Mouse (Mus musculus) embryonic facial prominence, embryonic 15.5 days (tissue): ENCODE results near the gene Atp8a2. TPM values are rescaled to one million over a fixed set of nuclear protein-coding genes. Genes with fewer than 3 reads are reported as not detected.
"Not testable (repeated sequence)": the region's sequence is repeated elsewhere in the genome, so short reads cannot be mapped to it uniquely, and the experiment has no call there.

ENCODE experiments used
- ATAC-seq: fragments of 200-750 bp; cut with Nextera tagmentation; 2 replicates; pipeline ENCODE4 v1.8.0; 2017; ENCODE audit warnings: low read depth, moderate TSS enrichment; ENCODE audit not compliant: insufficient number of reproducible peaks, low FRiP score, low TSS enrichment
- H3K27ac ChIP-seq: fragments of 300-500 bp; sonication (generic); replicated peaks from 2 replicates; pipeline ENCODE4 v1.5.1; 2015; ENCODE audit warnings: mild to moderate bottlenecking, inconsistent platforms
- H3K27me3 ChIP-seq: fragments of 300-500 bp; sonication (generic); 2 replicates; pipeline ENCODE4 v1.6.1; 2015; ENCODE audit warnings: inconsistent platforms
- H3K36me3 ChIP-seq: fragments of 300-500 bp; sonication (generic); 2 replicates; pipeline ENCODE4 v1.6.1; 2015; ENCODE audit warnings: mild to moderate bottlenecking, inconsistent platforms
- H3K4me1 ChIP-seq: fragments of 300-500 bp; sonication (generic); 2 replicates; pipeline ENCODE4 v1.6.1; 2015; ENCODE audit warnings: inconsistent platforms
- H3K4me2 ChIP-seq: fragments of 300-500 bp; sonication (generic); replicated peaks from 2 replicates; pipeline ENCODE4 v1.6.1; 2015; ENCODE audit warnings: mild to moderate bottlenecking, inconsistent platforms
- H3K4me3 ChIP-seq: fragments of 300-500 bp; sonication (generic); replicated peaks from 2 replicates; pipeline ENCODE4 v1.5.1; 2015; ENCODE audit warnings: mild to moderate bottlenecking, inconsistent platforms
- H3K9ac ChIP-seq: fragments of 300-500 bp; sonication (generic); 2 replicates; pipeline ENCODE4 v1.6.1; 2015; ENCODE audit warnings: inconsistent platforms
- H3K9me3 ChIP-seq: fragments of 300-500 bp; sonication (generic); replicated peaks from 2 replicates; pipeline ENCODE4 v1.6.1; 2016; ENCODE audit warnings: inconsistent platforms
- WGBS: fragments of 180-500 bp; shearing (Covaris S2); methylation state at CpG from one replicate; pipeline ENCODE4 v1.1.7; 2015; 5-methylcytosine and 5-hydroxymethylcytosine counted together
- polyA plus RNA-seq: library from polyadenylated mRNA; unstranded; fragments of >200 nt; fragmentation: Nextera tagmentation; extraction: Ambion mirVana; gene quantifications from 2 replicates; pipeline ENCODE4 v1.2.1, GENCODE M21; 2015

Gene Atp8a2
- polyA plus RNA-seq, 1 experiment from 2014 or later: 3.2 TPM

DNA sequence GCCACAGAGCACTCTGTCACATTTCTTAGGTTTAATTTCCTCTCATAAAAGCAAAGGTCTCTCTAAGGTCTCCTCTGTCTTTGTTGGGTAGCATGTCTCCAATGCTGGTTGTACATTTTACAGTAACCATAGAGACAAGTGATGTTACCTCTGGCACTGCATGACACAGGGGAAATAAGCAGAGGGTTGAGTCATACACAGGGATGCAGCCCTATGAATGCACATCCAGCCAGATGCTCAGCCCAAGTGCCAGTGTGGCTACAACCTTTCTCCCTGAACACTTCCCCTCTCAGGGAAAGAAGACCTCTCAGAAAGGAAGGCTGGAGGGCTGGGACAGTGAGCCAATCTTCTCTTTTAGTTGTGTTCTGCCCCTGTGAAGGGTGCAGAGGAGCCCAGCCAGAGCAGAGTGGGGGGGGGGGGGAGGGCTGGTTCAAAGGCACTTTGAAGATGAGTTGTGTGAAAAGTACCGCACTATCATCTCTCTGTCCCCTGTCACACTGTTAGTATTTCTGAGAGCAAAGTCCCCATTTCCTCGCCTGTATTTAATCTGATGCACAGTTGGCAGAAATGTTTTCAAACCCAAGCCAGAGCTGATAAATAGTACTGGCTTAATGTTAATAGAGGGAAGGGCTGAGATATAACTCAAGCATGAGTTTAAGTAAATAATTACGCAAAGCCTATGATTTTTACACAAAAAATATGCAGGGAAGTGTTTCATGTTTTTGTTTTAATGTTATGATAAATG is 467.5 kb downstream of the Atp8a2 start:
- Histone ChIP-seq H3K27ac (no peak overlapping the region), H3K36me3 (no peaks in the 10 kb centered on the region), H3K4me3 (no peak overlapping the region), H3K9me3 (no peaks in the 10 kb centered on the region), H3K9ac (no peak overlapping the region), H3K4me1 (no peaks in the 10 kb centered on the region), H3K4me2 (no peak overlapping the region), H3K27me3 (no peaks in the 10 kb centered on the region)
- no peak for ATAC-seq
- WGBS: 57% methylated on average over 3 of the region's 3 CpGs

DNA sequence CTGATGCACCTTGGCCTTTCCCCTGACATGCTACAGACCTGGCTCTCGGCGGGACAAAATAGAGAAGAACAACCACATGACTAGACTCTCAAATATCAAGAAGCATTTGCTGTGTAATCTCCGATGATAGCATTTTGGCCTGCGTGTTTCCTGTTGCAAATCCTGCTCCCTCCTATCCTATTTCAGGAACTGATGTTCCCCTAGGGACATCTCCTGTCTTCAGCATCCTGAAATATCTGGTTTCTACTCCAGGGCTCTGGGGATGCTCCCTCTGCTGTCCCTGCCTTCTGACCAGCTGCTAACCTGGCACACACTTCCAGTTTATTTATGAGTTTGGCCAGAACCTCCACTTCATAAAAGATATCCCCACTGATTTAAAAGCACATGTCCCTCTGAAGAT is 470.0 kb downstream of the Atp8a2 start:
- no peak overlapping the region for H3K4me2 ChIP-seq
- no peaks in the 10 kb centered on the region for H3K27me3 ChIP-seq
- no peak overlapping the region for H3K27ac ChIP-seq
- WGBS: 52% methylated on average over 4 of the region's 4 CpGs
- no peaks in the 10 kb centered on the region for H3K36me3 ChIP-seq
- H3K9ac ChIP-seq: no peak overlapping the region
- no peak for ATAC-seq
- H3K4me1 ChIP-seq: 0 out of 2 replicates have a peak, but pooled peaks cover 3% of the 10 kb centered on the region
- no peak overlapping the region for H3K4me3 ChIP-seq
- H3K9me3 ChIP-seq: no peaks in the 10 kb centered on the region

DNA sequence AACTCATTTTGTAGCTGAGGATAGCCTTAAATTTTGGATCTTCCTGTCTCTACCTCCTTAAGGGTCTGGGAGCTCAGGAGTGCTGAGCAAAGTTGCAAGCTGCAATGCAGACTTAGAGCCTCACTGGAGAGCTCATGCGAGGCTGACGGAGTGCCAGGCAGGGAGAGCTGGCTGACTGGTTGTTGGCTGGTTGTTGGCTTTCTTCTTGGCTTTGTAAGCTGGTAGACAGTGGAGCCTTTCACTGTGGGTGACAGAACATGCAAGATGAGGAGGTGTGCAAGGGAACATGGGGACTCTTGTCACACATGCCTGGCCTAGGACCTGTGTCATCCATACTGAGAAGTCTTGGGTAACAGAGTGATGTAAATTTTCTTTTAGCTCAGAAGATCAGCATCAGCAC is 473.8 kb downstream of the Atp8a2 start:
- Histone ChIP-seq H3K9ac (no peak overlapping the region), H3K9me3 (no peaks in the 10 kb centered on the region), H3K4me2 (no peak overlapping the region), H3K36me3 (no peaks in the 10 kb centered on the region), H3K4me1 (peaks cover 12% of the 10 kb centered on the region; the same call in 1 of the 2 replicates), H3K27ac (no peak overlapping the region), H3K4me3 (no peak overlapping the region), H3K27me3 (no peaks in the 10 kb centered on the region)
- 85% methylated on average over 2 of the region's 2 CpGs for WGBS
- no peak for ATAC-seq

DNA sequence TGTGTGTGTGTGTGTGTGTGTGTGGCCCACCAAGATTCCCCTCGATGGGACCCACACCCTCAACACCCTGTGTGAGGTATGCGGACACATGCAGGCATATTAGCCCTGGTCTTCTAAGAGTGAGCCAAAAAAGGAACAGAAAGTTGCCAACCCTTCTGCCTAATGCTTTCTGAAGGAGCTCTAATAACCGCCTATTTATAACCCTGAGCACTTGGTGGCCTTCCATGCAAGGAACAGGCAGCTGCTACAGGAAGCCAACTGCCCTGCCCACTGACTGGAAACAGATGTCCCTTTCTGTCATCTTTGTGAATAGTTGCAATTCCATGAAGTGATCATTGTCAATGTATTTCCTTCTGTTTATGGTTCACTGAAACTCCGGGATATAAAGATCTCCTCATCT is 475.0 kb downstream of the Atp8a2 start:
- Histone ChIP-seq H3K27ac (peak overlapping the region; percentile 12; the same call in 1 of the 2 replicates), H3K9me3 (no peaks in the 10 kb centered on the region), H3K4me1 (peaks cover 12% of the 10 kb centered on the region; the same call in 1 of the 2 replicates), H3K27me3 (no peaks in the 10 kb centered on the region), H3K9ac (no peak overlapping the region), H3K36me3 (no peaks in the 10 kb centered on the region), H3K4me3 (no peak overlapping the region), H3K4me2 (no peak overlapping the region)
- WGBS: 38% methylated on average over 4 of the region's 4 CpGs
- peak; percentile 75 for ATAC-seq

DNA sequence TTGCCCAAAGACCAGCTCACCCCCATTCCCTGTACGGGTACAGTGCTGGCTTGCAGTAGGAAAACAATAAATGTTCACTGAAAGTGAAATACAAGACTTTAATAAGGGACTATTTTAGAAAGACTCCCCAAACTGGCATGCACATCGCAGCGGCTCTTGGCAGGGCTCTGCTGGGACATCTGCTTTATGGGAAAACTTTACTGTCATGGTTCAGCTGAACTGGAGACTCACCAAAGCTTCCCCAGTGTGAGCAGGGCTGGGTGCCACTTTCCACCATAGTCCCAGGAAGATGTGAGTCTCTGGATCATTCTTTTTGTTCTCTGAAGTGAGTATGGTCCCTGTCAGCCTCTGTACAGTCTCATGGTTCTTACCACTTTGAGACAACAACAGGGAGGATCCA is 475.6 kb downstream of the Atp8a2 start:
- Histone ChIP-seq H3K9me3 (no peaks in the 10 kb centered on the region), H3K36me3 (no peaks in the 10 kb centered on the region), H3K27ac (peak overlapping the region; percentile 12; the same call in 1 of the 2 replicates), H3K4me3 (no peak overlapping the region), H3K9ac (no peak overlapping the region), H3K4me2 (no peak overlapping the region), H3K27me3 (no peaks in the 10 kb centered on the region), H3K4me1 (peaks cover 12% of the 10 kb centered on the region; the same call in 1 of the 2 replicates)
- ATAC-seq: no peak; the same call in 1 of the 2 replicates
- 58% methylated on average over 3 of the region's 3 CpGs for WGBS

DNA sequence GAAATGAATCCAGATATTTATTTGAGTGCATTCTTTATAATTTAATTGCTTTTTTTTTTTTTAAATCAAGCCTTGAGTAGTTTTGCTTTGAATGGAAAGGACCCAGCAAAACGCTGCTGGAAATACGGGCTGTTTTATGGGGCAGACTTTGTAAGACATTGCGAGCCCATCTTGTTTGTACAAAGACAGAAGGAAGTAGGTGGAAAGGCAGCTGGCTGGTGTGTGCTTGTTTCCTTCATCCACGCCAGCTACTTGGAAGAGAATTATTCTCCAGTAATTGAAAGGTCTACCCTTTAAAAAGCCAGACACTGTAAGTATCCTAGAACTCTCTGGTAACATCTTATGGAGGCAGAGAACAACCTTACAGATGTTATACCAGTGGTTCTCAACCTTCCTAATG is 476.6 kb downstream of the Atp8a2 start:
- no peak overlapping the region for H3K9ac ChIP-seq
- 89% methylated on average over 4 of the region's 4 CpGs for WGBS

DNA sequence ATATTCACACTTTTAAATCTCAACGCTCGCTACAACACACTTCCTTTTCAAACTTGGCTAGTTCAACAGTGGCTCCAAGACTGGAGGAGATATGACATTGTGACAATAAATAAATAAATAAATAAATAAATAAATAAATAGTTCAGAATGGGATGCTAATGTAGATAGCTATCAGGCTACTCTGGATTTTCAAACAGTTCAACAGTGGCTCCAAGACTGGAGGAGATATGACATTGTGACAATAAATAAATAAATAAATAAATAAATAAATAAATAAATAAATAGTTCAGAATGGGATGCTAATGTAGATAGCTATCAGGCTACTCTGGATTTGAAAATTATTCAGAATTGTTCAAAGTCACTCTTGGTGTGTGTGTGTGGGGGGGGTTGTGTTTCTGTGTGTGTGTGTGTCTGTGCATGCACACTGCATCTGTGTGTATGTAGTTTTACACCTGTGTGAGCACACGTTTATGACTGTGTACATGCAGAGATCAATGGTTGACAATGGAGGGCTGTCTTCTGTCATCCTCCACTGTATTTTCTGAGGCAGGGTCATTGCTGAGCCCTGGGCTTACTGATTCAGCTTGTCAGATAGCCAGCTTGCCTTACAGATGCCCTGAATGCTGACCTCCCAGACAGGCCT is 480.4 kb downstream of the Atp8a2 start:
- not testable (repeated sequence) for H3K27ac ChIP-seq, H3K4me2 ChIP-seq, ATAC-seq, H3K9ac ChIP-seq, H3K9me3 ChIP-seq, H3K4me3 ChIP-seq, H3K27me3 ChIP-seq, H3K36me3 ChIP-seq
- WGBS: 75% methylated on average over 3 of the region's 3 CpGs
- peaks cover 15% of the 10 kb centered on the region for H3K4me1 ChIP-seq

More for the DNA sequence above, 476.6 kb downstream of the Atp8a2 start:
- Histone ChIP-seq H3K4me2 (no peak overlapping the region), H3K27me3 (no peaks in the 10 kb centered on the region), H3K9me3 (no peaks in the 10 kb centered on the region), H3K27ac (no peak overlapping the region), H3K4me1 (peaks cover 16% of the 10 kb centered on the region), H3K36me3 (no peaks in the 10 kb centered on the region), H3K4me3 (no peak overlapping the region)
- ATAC-seq: no peak

DNA sequence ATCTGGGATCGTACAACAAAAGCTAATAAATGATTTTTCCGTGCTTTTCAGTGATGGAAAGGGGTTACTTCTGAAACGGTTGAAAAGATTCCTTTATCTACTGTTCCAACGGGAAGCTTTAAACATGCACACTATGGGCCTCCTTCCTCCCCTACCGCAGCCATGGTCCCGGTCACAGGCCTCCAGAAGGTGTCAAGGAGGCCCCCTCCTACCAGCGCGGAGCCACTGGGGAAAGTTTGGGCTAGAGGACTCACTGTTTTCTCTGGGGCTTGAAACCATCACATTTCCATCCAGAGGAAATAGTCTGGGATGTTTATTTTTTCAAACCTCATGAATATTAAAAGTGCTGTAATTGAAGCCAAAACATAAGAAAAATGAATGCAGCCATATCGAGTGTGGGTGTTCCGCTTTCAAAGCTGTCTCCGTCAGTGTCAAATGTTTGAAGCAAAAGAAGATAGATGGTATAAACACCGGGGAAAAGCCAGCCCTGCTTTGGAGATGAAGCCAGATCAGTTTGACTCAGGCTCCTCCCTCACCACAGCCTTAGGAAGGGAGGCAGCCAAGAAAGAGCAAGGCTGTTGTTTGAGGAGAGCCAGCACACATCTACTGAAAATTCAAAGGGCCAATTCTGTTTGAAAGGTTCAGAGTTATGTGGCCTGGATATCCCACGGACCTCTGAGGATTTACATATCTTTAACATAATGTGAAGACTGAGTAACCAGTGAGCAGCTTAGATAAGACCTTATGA is 481.1 kb downstream of the Atp8a2 start:
- Histone ChIP-seq H3K36me3 (no peaks in the 10 kb centered on the region), H3K9me3 (no peaks in the 10 kb centered on the region), H3K4me1 (peaks cover 13% of the 10 kb centered on the region), H3K9ac (no peak overlapping the region), H3K4me3 (no peak overlapping the region), H3K4me2 (no peak overlapping the region), H3K27me3 (no peaks in the 10 kb centered on the region), H3K27ac (no peak overlapping the region)
- 46% methylated on average over 13 of the region's 13 CpGs for WGBS
- no peak for ATAC-seq

DNA sequence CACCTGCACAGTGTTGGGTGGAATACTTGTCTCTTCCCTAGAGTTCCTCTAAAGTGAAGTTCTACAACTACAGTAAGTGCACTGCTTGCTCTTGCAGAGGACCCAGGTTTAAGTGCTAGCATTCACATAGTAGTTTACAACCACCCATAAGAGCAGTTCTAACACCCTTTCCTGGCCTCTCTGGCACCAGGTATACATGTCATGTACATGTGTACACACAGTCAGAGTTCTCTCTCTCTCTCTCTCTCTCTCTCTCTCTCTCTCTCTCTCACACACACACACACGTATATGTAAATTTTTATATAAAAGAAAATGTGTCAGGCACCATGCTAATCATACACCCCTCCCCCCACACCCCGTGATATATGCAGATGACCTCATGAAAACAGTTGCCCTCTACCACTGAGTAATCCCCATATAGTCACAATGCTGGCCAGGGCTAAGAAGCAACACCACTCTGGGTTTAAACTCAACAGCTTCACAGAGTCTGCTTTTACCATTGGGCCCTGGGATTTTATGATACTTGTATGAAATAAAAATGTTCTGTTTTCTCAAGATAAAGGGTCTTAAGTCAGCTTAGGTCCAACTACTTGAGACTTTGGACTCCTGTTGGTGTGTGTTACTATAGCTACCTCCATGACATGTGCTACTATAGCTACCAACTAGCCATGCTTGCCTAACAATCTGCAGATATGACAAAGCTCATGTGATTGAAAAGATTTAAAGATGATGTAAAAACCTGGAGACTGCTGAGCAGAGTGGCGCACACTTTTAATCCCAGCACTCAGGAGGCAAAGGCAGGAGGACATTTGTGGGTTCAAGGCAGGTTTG is 487.3 kb downstream of the Atp8a2 start:
- Histone ChIP-seq H3K4me1 (peaks cover 5% of the 10 kb centered on the region; the same call in 1 of the 2 replicates), H3K9me3 (no peaks in the 10 kb centered on the region)
- no peak for ATAC-seq

DNA sequence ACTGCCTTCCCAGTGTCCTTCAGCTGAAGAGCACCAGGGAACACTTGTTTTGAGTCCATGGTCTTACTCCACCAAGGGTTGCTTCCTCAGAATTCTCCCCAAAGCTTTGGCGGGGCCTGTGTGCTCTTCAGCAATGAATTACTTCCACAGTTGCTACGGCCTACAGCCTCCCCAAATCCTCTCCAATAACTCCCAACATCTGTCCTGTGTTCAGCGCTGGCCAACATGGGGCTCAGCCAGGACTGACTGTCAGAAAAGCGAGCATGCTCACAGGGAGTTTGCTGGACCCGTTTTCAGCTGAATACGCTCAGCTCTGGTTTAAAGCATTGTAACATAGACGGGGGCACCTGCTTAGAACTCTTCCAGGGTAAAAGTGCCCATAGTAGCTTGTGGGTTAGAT is 489.0 kb downstream of the Atp8a2 start:
- Histone ChIP-seq H3K4me3 (no peak overlapping the region), H3K36me3 (no peaks in the 10 kb centered on the region), H3K4me2 (no peak overlapping the region), H3K4me1 (peaks cover 5% of the 10 kb centered on the region; the same call in 1 of the 2 replicates), H3K27ac (no peak overlapping the region), H3K9me3 (no peaks in the 10 kb centered on the region), H3K9ac (no peak overlapping the region), H3K27me3 (no peaks in the 10 kb centered on the region)
- no peak for ATAC-seq
- WGBS: 71% methylated on average over 7 of the region's 7 CpGs

More for the DNA sequence above, 487.3 kb downstream of the Atp8a2 start:
- WGBS: 88% methylated on average over 3 of the region's 3 CpGs
- Histone ChIP-seq H3K9ac (no peak overlapping the region), H3K36me3 (no peaks in the 10 kb centered on the region), H3K4me2 (no peak overlapping the region), H3K27me3 (no peaks in the 10 kb centered on the region), H3K4me3 (no peak overlapping the region), H3K27ac (no peak overlapping the region)
